Mouse (Mus musculus): ENCODE data around the gene Gp6.
"Not testable (repeated sequence)": the region's sequence is repeated elsewhere in the genome, so short reads cannot be mapped to it uniquely, and the experiment has no call there.

Gene Gp6

GRCm38 (mm10) chr7:4397730-4398129 lies at the start of gene Gp6:
Gene Gp6, minus strand, starts transcription at chr7:4397744.
- DNase-seq = no peak

DNA sequence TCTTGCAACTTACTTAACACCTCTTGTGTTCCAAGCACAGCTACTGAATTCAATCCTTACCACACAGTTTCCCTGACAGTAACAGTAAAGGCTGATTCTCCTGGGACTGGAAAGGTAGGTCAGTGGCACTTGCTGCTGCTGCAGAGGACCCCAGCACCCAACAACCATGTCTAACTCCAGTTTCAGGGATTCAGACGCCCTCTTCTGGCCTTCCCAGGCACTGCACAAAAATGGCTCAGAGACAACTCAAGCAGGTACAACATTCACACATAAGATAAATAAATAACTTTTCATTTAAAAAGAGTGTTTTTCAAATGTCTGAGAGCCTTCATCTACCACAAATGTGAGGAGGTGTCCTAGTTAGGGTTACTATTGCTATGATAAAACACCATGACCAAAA lies 49.6 kb upstream of the Gp6 start:
- DNase-seq = no peak

DNA sequence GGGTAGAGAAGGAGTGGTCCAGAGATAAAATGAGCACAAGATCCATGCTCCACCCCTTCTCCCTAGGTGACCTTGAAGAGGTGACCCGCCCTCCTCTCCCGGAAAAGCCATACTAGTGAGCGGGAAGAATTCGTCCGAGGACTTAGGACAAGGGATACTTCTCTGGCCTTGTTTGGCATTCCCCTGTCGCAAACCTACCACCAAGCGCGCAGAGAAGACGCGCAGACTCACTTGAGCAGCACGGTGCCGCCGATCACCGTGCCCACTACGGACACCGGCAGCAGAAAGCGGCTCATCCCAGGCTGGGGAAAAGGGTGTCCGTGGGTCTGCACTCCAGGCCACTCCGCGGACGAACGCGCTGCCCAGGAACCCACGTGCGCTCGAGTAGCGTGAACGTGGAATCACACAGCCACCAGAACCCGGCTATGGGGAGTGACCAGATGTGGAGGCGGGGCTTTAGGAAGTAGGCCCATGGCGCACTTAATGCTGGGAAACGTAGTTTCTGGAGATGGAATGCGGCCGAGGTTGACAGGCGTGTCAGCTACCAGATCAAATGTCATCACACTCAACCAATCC lies 47.8 kb upstream of the Gp6 start, which contains the start of gene Rdh13:
Gene Rdh13 (minus strand): TSS at position 434 of the 576 bp plus-strand sequence.
- peak; percentile 93 for DNase-seq

DNA sequence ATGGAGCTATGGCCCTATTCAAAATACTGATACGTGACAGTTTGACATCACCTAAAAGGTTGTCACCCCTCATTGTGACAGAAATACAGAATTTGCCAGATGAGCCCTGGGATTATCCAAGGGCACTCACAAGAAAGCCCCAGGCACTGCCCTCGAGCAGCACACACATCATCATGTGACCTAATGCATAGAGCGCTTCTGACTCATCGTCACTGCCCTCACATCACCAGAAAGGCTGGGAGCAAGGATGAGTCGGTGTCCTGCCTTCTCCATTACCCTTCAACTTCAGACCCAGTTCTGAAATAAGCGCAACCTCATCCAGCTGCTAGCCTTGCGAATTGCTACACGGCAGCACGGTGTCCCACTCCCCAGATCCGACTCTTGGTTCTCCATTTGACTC lies 43.0 kb upstream of the Gp6 start:
- DNase-seq = no peak

GRCm38 (mm10) chr7:4437721-4438120 lies 40.2 kb upstream of the Gp6 start:
- DNase-seq = no peak

DNA sequence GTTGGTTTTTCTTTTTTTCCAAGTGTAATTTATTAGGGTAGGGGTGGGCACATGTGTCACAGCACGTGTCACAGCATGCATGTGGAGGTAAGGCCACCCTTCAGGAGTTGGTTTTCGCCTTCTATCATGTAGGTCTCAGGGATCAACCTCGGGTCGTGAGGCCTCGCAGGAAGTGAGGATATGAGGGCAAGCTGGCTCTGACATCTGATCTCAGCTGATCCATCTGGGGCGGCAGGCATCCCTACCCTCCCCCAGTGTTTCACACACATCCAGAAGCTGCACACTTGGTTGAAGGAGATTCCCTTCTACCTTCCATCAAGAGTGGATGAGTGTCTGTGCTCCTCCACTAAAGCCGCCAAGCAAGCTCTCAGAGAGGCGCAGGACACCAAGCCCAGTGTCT lies 34.5 kb upstream of the Gp6 start:
- DNase-seq = no peak

- DNase-seq = peak; percentile 81
Measured at GRCm38 (mm10) chr7:4431548-4431947, 34.0 kb upstream of the Gp6 start.

GRCm38 (mm10) chr7:4430246-4430844 lies 32.8 kb upstream of the Gp6 start:
- no peak for DNase-seq

DNA sequence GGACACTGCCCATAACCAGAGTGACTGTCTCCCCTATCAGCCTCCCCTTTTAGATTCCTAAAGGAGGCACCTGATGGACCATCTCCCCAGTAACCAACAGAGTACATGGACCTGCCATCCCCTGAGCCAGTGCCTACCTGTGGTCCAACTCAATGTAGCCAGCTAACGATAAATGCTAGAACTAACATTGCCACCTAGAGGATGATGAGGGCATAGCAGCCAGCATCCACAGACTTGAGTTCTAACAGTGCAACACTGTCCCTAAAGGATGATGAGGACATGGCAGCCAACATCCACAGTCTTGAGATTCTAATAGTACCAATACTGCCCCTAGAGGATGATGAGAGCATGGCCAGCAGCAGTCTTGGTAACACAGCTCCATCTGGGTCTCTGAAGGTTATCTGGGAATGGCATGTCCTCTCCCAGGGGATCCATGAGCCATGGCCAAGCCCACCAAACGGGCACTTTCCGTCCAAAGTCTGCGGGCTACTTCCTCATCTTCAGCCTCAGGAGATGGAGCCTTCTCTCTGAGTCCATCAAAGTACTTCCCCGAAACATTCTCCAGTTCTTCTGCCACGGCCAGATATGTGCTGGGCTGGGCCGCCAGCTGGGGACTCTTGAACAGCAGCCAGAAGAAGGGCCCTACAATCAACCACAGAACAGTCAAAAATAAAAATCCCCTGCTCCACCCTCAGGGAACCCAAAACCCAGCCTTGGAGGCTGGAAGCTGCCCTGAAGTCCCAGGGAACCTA lies 29.8 kb upstream of the Gp6 start:
- peak; percentile 92 for DNase-seq

DNA sequence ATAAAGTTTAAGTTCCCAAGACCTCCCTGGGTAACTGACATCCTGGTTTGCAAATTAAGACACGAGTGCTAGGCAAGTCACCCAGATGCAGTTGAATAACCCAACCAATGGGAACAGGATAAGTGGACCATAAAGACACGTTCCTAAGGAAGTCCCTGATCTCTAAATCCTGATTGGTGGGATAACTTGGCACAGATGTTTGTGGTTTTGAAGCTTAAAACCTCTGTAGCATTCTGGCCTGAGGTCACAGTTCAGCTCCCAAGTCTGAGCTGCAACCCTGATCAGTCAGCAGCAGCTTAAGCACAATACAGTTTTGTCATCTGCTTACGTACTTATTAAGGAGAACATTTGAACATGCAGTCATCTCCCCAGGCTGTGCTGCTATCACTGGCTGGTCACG lies 22.7 kb upstream of the Gp6 start:
- no peak for DNase-seq

- DNase-seq = no peak
Measured at GRCm38 (mm10) chr7:4419681-4420080, 22.1 kb upstream of the Gp6 start.

GRCm38 (mm10) chr7:4412406-4412805 lies 14.9 kb upstream of the Gp6 start:
- DNase-seq = not testable (repeated sequence)

GRCm38 (mm10) chr7:4373521-4373920 lies 24.0 kb downstream of the Gp6 start:
- DNase-seq = no peak

- no peak for DNase-seq
Measured at GRCm38 (mm10) chr7:4337509-4337908, 60.0 kb downstream of the Gp6 start, which contains the start of gene Ncr1. Gene Ncr1, plus strand, starts transcription at chr7:4337724.

DNA sequence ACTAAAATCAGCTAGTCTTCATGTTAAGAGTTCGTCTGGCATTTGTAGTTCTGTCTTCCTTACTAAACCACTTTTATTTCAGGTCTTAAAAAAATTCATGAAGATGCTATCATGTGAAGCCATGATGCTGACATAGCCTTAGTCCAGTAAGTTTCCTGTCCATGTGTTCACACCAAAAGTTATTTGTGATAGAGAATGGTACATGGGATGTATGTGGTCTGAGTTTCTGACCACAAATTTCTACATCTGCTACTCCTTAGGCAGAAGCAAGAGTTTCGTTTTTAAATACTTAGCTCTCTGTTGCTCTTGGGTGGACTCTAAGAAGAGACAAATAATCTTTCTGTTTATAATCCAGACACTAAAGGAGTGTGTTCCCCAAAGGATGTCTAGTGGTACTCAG lies 74.2 kb downstream of the Gp6 start:
- no peak for DNase-seq
